Mouse (Mus musculus) midbrain, embryonic 13.5 days (tissue): ENCODE measurements at regions not wholly inside any gene's neighbourhood (a gene's known extent, or its start where the extent isn't known, plus 50 kb on each side); places are given as distances from the start of the nearest gene placed in this dataset.

Experiments
- ATAC-seq: fragments of 200-750 bp; cut with Nextera tagmentation; 2 replicates; pipeline ENCODE4 v1.8.0; 2017; ENCODE audit warnings: mild to moderate bottlenecking, moderate TSS enrichment, moderate library complexity
- H3K27ac ChIP-seq: fragments of 300-500 bp; sonication (generic); 2 replicates; pipeline ENCODE4 v1.5.1; 2015; ENCODE audit warnings: inconsistent platforms, mild to moderate bottlenecking, moderate library complexity
- H3K27me3 ChIP-seq: fragments of 300-500 bp; sonication (generic); 2 replicates; pipeline ENCODE4 v1.6.1; 2015; ENCODE audit warnings: mild to moderate bottlenecking, inconsistent platforms
- H3K36me3 ChIP-seq: fragments of 300-500 bp; sonication (generic); 2 replicates; pipeline ENCODE4 v1.6.1; 2015; ENCODE audit warnings: mild to moderate bottlenecking, inconsistent platforms
- H3K4me1 ChIP-seq: fragments of 300-500 bp; sonication (generic); replicated peaks from 2 replicates; pipeline ENCODE4 v1.6.1; 2015; ENCODE audit warnings: inconsistent platforms
- H3K4me2 ChIP-seq: fragments of 300-500 bp; sonication (generic); replicated peaks from 2 replicates; pipeline ENCODE4 v1.6.1; 2015; ENCODE audit warnings: moderate library complexity, mild to moderate bottlenecking, inconsistent platforms
- H3K4me3 ChIP-seq: fragments of 300-500 bp; sonication (generic); replicated peaks from 2 replicates; pipeline ENCODE4 v1.5.1; 2015; ENCODE audit warnings: mild to moderate bottlenecking, inconsistent platforms
- H3K9ac ChIP-seq: fragments of 300-500 bp; sonication (generic); replicated peaks from 2 replicates; pipeline ENCODE4 v1.6.1; 2015; ENCODE audit warnings: mild to moderate bottlenecking, inconsistent platforms
- H3K9me3 ChIP-seq: fragments of 300-500 bp; sonication (generic); 2 replicates; pipeline ENCODE4 v1.6.1; 2016; ENCODE audit warnings: mild to moderate bottlenecking, inconsistent platforms
- WGBS: fragments of 180-500 bp; shearing (Covaris S2); methylation state at CpG from one replicate; pipeline ENCODE4 v1.1.7; 2015; 5-methylcytosine and 5-hydroxymethylcytosine counted together

GRCm38 (mm10) chr5:64433786-64434185 is 277.7 kb downstream of the Tbc1d1 start:
- H3K36me3 ChIP-seq: no peaks in the 10 kb centered on the region
- no peak overlapping the region for H3K4me2 ChIP-seq
- H3K4me1 ChIP-seq: no peaks in the 10 kb centered on the region
- H3K4me3 ChIP-seq: no peak overlapping the region
- no peak overlapping the region for H3K9ac ChIP-seq
- H3K27ac ChIP-seq: no peak overlapping the region
- 95% methylated on average over 5 of the region's 5 CpGs for WGBS
- H3K27me3 ChIP-seq: no peaks in the 10 kb centered on the region
- no peak for ATAC-seq
- H3K9me3 ChIP-seq: no peaks in the 10 kb centered on the region

GRCm38 (mm10) chr5:64435491-64435890 is 279.4 kb downstream of the Tbc1d1 start:
- 76% methylated on average over 3 of the region's 3 CpGs for WGBS
- ATAC-seq: no peak
- Histone ChIP-seq H3K4me3 (no peak overlapping the region), H3K9me3 (no peaks in the 10 kb centered on the region), H3K4me2 (no peak overlapping the region), H3K4me1 (no peaks in the 10 kb centered on the region), H3K36me3 (no peaks in the 10 kb centered on the region), H3K27ac (no peak overlapping the region), H3K9ac (no peak overlapping the region), H3K27me3 (no peaks in the 10 kb centered on the region)

- H3K4me2 ChIP-seq: no peak overlapping the region
- no peaks in the 10 kb centered on the region for H3K36me3 ChIP-seq
- no peaks in the 10 kb centered on the region for H3K4me1 ChIP-seq
- H3K4me3 ChIP-seq: no peak overlapping the region
- H3K27ac ChIP-seq: no peak overlapping the region
- H3K9ac ChIP-seq: no peak overlapping the region
- no peaks in the 10 kb centered on the region for H3K27me3 ChIP-seq
- WGBS: 92% methylated on average over 2 of the region's 2 CpGs
- no peak for ATAC-seq
- no peaks in the 10 kb centered on the region for H3K9me3 ChIP-seq
Measured at GRCm38 (mm10) chr5:64435958-64436357, 279.9 kb downstream of the Tbc1d1 start.

GRCm38 (mm10) chr5:64437720-64438119 is 281.6 kb downstream of the Tbc1d1 start:
- Histone ChIP-seq H3K9me3 (no peaks in the 10 kb centered on the region), H3K27me3 (no peaks in the 10 kb centered on the region), H3K27ac (no peak overlapping the region), H3K4me3 (no peak overlapping the region), H3K4me1 (no peaks in the 10 kb centered on the region), H3K9ac (no peak overlapping the region), H3K4me2 (no peak overlapping the region), H3K36me3 (no peaks in the 10 kb centered on the region)
- WGBS: 88% methylated on average over 5 of the region's 5 CpGs
- ATAC-seq: no peak

GRCm38 (mm10) chr5:64438446-64439134 is 282.5 kb downstream of the Tbc1d1 start:
- H3K36me3 ChIP-seq: no peaks in the 10 kb centered on the region
- H3K27ac ChIP-seq: no peak overlapping the region
- H3K9ac ChIP-seq: no peak overlapping the region
- no peak for ATAC-seq
- H3K27me3 ChIP-seq: no peaks in the 10 kb centered on the region
- no peaks in the 10 kb centered on the region for H3K9me3 ChIP-seq
- H3K4me1 ChIP-seq: no peaks in the 10 kb centered on the region
- no peak overlapping the region for H3K4me3 ChIP-seq
- 79% methylated on average over 13 of the region's 13 CpGs for WGBS
- H3K4me2 ChIP-seq: no peak overlapping the region

- H3K27ac ChIP-seq: no peak overlapping the region
- no peaks in the 10 kb centered on the region for H3K36me3 ChIP-seq
- no peaks in the 10 kb centered on the region for H3K4me1 ChIP-seq
- H3K9ac ChIP-seq: no peak overlapping the region
- no peaks in the 10 kb centered on the region for H3K27me3 ChIP-seq
- ATAC-seq: no peak
- WGBS: 88% methylated on average over 4 of the region's 4 CpGs
- H3K9me3 ChIP-seq: no peaks in the 10 kb centered on the region
- no peak overlapping the region for H3K4me3 ChIP-seq
- H3K4me2 ChIP-seq: no peak overlapping the region
Measured at GRCm38 (mm10) chr5:64447847-64448246, 291.7 kb downstream of the Tbc1d1 start.

- ATAC-seq: no peak
- H3K4me3 ChIP-seq: no peak overlapping the region
Measured at GRCm38 (mm10) chr5:64452668-64453334, 296.7 kb downstream of the Tbc1d1 start.

GRCm38 (mm10) chr5:64459807-64460206 is 303.7 kb downstream of the Tbc1d1 start:
- no peaks in the 10 kb centered on the region for H3K36me3 ChIP-seq
- no peak overlapping the region for H3K9ac ChIP-seq
- H3K27ac ChIP-seq: no peak overlapping the region
- no peak overlapping the region for H3K4me2 ChIP-seq
- no peak overlapping the region for H3K4me3 ChIP-seq
- H3K4me1 ChIP-seq: no peaks in the 10 kb centered on the region
- no peaks in the 10 kb centered on the region for H3K9me3 ChIP-seq
- H3K27me3 ChIP-seq: no peaks in the 10 kb centered on the region
- 83% methylated on average over 5 of the region's 5 CpGs for WGBS
- no peak for ATAC-seq

More at GRCm38 (mm10) chr5:64452668-64453334, 296.7 kb downstream of the Tbc1d1 start:
- Histone ChIP-seq H3K9me3 (no peaks in the 10 kb centered on the region), H3K9ac (no peak overlapping the region), H3K27ac (no peak overlapping the region), H3K27me3 (no peaks in the 10 kb centered on the region), H3K4me1 (no peaks in the 10 kb centered on the region), H3K36me3 (no peaks in the 10 kb centered on the region), H3K4me2 (no peak overlapping the region)
- WGBS: 41% methylated on average over 1 of the region's 1 CpGs

- Histone ChIP-seq H3K27me3 (no peaks in the 10 kb centered on the region), H3K9me3 (no peaks in the 10 kb centered on the region), H3K4me1 (no peaks in the 10 kb centered on the region), H3K4me3 (no peak overlapping the region), H3K27ac (no peak overlapping the region), H3K4me2 (no peak overlapping the region), H3K36me3 (no peaks in the 10 kb centered on the region), H3K9ac (no peak overlapping the region)
- WGBS: 65% methylated on average over 1 of the region's 1 CpGs
- ATAC-seq: no peak
Measured at GRCm38 (mm10) chr5:64460891-64461290, 304.8 kb downstream of the Tbc1d1 start.

- H3K27me3 ChIP-seq: no peaks in the 10 kb centered on the region
- no peak for ATAC-seq
- 94% methylated on average over 4 of the region's 4 CpGs for WGBS
Measured at GRCm38 (mm10) chr5:64461592-64461991, 305.5 kb downstream of the Tbc1d1 start.

GRCm38 (mm10) chr5:64462411-64462810 is 306.3 kb downstream of the Tbc1d1 start:
- Histone ChIP-seq H3K4me1 (no peaks in the 10 kb centered on the region), H3K4me3 (no peak overlapping the region), H3K27me3 (no peaks in the 10 kb centered on the region), H3K36me3 (no peaks in the 10 kb centered on the region), H3K4me2 (no peak overlapping the region), H3K9me3 (no peaks in the 10 kb centered on the region), H3K9ac (no peak overlapping the region), H3K27ac (no peak overlapping the region)
- ATAC-seq: no peak
- 73% methylated on average over 3 of the region's 3 CpGs for WGBS

More at GRCm38 (mm10) chr5:64461592-64461991, 305.5 kb downstream of the Tbc1d1 start:
- H3K27ac ChIP-seq: no peak overlapping the region
- no peak overlapping the region for H3K9ac ChIP-seq
- no peaks in the 10 kb centered on the region for H3K36me3 ChIP-seq
- H3K4me1 ChIP-seq: no peaks in the 10 kb centered on the region
- H3K4me3 ChIP-seq: no peak overlapping the region
- no peaks in the 10 kb centered on the region for H3K9me3 ChIP-seq
- H3K4me2 ChIP-seq: no peak overlapping the region

- no peak overlapping the region for H3K27ac ChIP-seq
- no peaks in the 10 kb centered on the region for H3K4me1 ChIP-seq
- WGBS: 86% methylated on average over 5 of the region's 5 CpGs
- H3K4me3 ChIP-seq: no peak overlapping the region
- no peaks in the 10 kb centered on the region for H3K36me3 ChIP-seq
- no peak overlapping the region for H3K4me2 ChIP-seq
- ATAC-seq: no peak
- no peaks in the 10 kb centered on the region for H3K27me3 ChIP-seq
- no peak overlapping the region for H3K9ac ChIP-seq
- H3K9me3 ChIP-seq: no peaks in the 10 kb centered on the region
Measured at GRCm38 (mm10) chr5:64463570-64463969, 307.5 kb downstream of the Tbc1d1 start.
